Mouse (Mus musculus) left cerebral cortex, adult 18-20 months (tissue): ENCODE results near the gene Gm4131. TPM values are rescaled to one million over a fixed set of nuclear protein-coding genes. Genes with fewer than 3 reads are reported as not detected.
A peak's percentile ranks its signal among the peaks of the same experiment; 100 is the strongest.

Source experiments
- DNase-seq, 2 experiments: peaks; one replicate each; pipeline ENCODE4 v3.0.0; 2021 to 2022; ENCODE audit warnings: low spot score in 2 of 2, mixed read lengths in 1 of 2
- total RNA-seq, 2 experiments: library from RNA; stranded (reverse); gene quantifications; 2 replicates each; pipeline ENCODE4 v1.2.3; 2021

The Gm4131 gene
- total RNA-seq, 2 experiments from 2014 or later = not detected

- no peak for DNase-seq
Observed at GRCm38 (mm10) chr14:62459541-62459940, 107.2 kb downstream of the Gm4131 start.

GRCm38 (mm10) chr14:62457420-62458181, 109.1 kb downstream of the Gm4131 start:
- peak; percentile 92 to 95 for DNase-seq

GRCm38 (mm10) chr14:62456239-62456747, 110.4 kb downstream of the Gm4131 start, which contains the start of gene Gucy1b2:
TSS of gene Gucy1b2 (minus strand) at chr14:62456289.
- DNase-seq = no peak

- DNase-seq = no peak
Observed at GRCm38 (mm10) chr14:62455570-62455879, 111.2 kb downstream of the Gm4131 start.

GRCm38 (mm10) chr14:62454760-62455569, 111.8 kb downstream of the Gm4131 start:
- no peak for DNase-seq

GRCm38 (mm10) chr14:62454136-62454535, 112.6 kb downstream of the Gm4131 start:
- DNase-seq = no peak

GRCm38 (mm10) chr14:62453276-62453675, 113.4 kb downstream of the Gm4131 start:
- DNase-seq = no peak

- DNase-seq = no peak
Observed at GRCm38 (mm10) chr14:62450706-62451105, 116.0 kb downstream of the Gm4131 start.

- no peak for DNase-seq
Observed at GRCm38 (mm10) chr14:62447214-62447548, 119.5 kb downstream of the Gm4131 start.

- no peak for DNase-seq
Observed at GRCm38 (mm10) chr14:62446385-62447213, 120.1 kb downstream of the Gm4131 start.

GRCm38 (mm10) chr14:62443840-62444430, 122.8 kb downstream of the Gm4131 start:
- DNase-seq = no peak

GRCm38 (mm10) chr14:62442971-62443370, 123.8 kb downstream of the Gm4131 start:
- no peak for DNase-seq

- DNase-seq = no peak
Observed at GRCm38 (mm10) chr14:62440036-62440435, 126.7 kb downstream of the Gm4131 start.

GRCm38 (mm10) chr14:62438236-62438635, 128.5 kb downstream of the Gm4131 start:
- no peak for DNase-seq

GRCm38 (mm10) chr14:62437806-62438205, 128.9 kb downstream of the Gm4131 start:
- DNase-seq = no peak

GRCm38 (mm10) chr14:62425277-62425691, 141.4 kb downstream of the Gm4131 start:
- DNase-seq = no peak

- no peak for DNase-seq
Observed at GRCm38 (mm10) chr14:62422265-62422664, 144.5 kb downstream of the Gm4131 start.

- peak; percentile 18 to 19 for DNase-seq
Observed at GRCm38 (mm10) chr14:62417501-62417900, 149.2 kb downstream of the Gm4131 start.

- DNase-seq = peak; percentile 12 to 17
Observed at GRCm38 (mm10) chr14:62416742-62417134, 150.0 kb downstream of the Gm4131 start.

- DNase-seq = no peak
Observed at GRCm38 (mm10) chr14:62416007-62416741, 150.5 kb downstream of the Gm4131 start.
